Mouse (Mus musculus) gastrocnemius, adult 18-20 months (tissue): Measurements from ENCODE around the gene Pogk. TPM values are rescaled to one million over a fixed set of nuclear protein-coding genes. Genes with fewer than 3 reads are reported as not detected.

Source experiments
- total RNA-seq, 2 experiments: library from RNA; stranded (reverse); gene quantifications; 2 replicates each; pipeline ENCODE4 v1.2.3; 2021

Pogk gene
- total RNA-seq, 2 experiments from 2014 or later, result 9.3 to 13.3 TPM

Other genes with a start within 250 kb of the Pogk start
- not detected for gene Mael, start 171.1 kb downstream of the Pogk start, total RNA-seq
- 1 to 10 TPM; 1.3 to 1.8 TPM for gene Ildr2, start 155.7 kb downstream of the Pogk start, total RNA-seq
- 1 to 10 TPM; 3.8 to 4.5 TPM for gene Tada1, start 30.8 kb downstream of the Pogk start, total RNA-seq
- not detected for gene Gm4846, start 87.7 kb upstream of the Pogk start, total RNA-seq
- not detected for gene Gm4847, start 237.8 kb upstream of the Pogk start, total RNA-seq